Mouse (Mus musculus) urinary bladder, adult 18-20 months (tissue): Measurements from ENCODE around the gene Doc2b.
A peak's percentile ranks its signal among the peaks of the same experiment; 100 is the strongest.
"Not testable (repeated sequence)": the region's sequence is repeated elsewhere in the genome, so short reads cannot be mapped to it uniquely, and the experiment has no call there.

Experiments
- DNase-seq, 2 experiments: peaks; one replicate each; pipeline ENCODE4 v3.0.0; 2022; ENCODE audit warnings: low spot score in 2 of 2, mixed read lengths in 2 of 2

Gene Doc2b

DNA sequence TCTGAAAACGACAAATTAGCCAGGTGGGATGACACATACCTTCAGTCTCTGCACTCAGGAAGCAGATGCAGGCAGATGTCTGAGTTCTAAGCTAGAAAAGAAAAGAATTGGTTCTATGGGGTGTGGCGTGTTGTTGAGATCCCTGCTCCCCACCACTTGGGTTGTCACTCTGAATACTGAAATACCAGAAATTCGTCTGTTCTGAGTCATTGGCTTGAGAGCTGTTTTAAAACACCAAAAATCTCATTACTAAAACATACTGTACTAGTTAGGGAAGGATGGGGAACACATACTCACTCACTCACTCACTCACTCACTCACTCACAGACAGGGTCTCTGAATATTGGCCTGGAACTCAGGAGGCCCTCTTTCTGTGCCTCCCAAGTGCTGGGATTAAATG lies 58.9 kb downstream of the Doc2b start:
- no peak for DNase-seq

DNA sequence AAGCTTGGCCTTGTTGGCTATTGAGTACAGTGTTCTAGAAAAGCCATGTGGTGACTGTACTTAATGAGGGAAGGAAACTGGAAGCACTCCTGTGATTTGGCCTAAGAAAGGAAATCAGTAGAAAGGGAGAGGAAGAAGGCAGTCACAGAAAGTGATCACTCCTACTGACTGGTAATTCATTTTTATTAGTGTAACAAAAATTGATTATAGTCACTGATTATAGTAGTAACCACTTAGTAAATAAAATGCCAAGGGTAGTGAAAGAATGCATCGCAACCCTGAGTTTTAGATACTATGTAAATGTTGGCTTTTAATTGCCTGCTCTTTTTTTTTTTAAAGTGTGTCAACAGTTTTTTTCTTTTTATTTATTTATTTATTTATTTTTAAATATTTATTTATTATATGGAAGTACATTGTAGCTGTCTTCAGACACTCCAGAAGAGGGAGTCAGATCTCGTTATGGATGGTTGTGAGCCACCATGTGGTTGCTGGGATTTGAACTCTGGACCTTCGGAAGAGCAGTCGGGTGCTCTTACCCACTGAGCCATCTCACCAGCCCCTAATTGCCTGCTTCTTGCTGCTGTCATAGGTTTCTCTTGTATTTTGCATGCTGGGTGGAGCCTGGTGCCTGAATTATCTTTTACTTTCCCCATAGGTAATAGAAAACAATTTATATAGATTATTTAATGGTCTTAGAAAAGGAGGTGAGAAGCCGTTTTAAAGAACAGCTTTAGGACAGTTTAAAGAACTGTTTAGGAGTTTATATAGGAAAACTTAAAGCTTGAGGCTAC lies 60.2 kb downstream of the Doc2b start:
- no peak for DNase-seq

DNA sequence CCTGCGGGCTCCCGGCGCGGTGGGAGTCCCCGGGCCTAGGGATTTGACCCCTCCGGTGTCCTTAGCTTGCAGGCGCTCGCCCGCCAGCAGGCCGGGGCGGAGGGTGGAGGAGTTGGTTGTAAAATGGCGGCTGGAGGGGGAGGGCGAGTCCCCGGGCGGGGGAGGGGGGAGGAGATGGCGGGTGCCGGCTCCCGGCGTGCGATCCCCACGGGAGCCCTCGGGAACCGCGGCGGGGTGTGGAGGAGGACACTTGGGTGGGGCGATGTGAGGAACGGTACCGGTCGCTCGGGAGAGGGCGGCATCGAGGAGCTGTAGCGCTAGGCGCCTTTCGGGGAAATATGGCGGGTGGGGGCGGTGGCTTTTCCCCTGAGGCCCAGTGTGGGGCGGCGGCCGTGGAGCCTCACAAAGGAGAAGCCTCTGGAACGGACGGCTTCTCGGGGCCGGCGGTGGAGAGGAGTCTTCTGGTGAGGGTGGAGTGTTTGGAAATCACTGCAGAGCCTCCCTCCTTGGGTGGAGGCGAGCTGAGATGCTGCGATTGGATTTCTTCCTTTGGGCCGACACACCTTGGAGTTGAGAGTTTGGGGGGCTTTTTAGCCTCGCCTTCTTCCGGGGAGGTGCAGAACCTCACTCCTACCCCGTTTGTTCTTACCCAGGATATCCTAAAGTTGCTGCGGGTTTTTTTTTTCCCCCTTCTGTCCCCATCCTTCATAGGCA lies 62.5 kb downstream of the Doc2b start:
- DNase-seq = peak in 1 of 2 experiments; percentile 73

DNA sequence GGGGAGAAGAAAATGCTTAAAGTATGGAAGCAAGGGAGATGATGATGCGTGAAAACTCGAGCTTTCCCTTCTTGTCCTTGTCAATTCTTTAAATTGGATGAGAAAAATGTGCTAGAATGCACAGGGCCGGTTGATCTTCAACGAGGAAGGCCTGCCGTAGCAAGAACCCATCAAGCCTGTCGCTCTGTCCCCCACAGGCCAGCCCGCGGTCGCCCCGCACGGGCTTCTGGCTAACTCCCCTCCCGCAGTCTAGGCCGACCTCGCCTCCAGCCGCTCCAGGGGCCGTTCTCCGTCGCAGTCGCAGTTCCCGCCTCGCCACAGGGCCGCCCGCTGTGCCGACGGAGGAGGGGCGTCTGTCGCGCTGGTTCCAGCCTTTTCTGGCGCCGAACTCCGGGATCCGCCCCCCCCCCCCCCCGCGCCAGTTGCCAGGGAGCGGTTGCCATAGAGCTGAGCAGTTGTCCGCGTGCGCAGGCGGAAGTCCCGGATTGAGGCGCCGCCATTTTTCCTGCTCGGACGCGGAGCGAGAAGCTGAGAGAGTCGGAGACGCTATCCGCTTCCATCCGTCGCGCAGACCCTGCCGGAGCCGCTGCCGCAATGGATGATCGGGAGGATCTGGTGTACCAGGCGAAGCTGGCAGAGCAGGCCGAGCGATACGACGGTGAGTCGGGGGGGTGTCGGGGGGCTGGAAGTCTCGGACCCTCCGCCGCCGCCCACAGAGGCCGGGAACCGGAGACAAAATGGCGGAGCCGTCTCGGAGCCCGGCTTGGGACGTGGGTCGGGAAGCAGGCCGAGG lies 63.2 kb downstream of the Doc2b start, which contains the start of gene Ywhae:
Ywhae (plus strand) TSS at position 436 of the 793 bp plus-strand sequence.
- DNase-seq = peak; percentile 86 to 88

DNA sequence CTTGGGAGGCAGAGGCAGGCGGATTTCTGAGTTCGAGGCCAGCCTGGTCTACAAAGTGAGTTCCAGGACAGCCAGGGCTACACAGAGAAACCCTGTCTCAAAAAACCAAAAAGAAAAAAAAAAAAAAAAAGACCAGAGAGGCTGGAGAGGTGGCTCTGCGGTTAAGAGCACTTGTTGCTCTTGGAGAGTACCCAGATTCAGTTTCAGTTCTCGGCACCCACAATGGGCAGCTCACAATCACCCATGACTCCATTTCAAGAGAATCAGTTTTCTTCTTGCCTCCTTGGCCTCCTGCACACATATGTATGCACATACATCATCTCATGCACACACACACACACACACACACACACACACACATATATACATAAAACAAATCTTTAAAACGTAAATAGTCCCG lies 68.2 kb downstream of the Doc2b start:
- DNase-seq = not testable (repeated sequence)

DNA sequence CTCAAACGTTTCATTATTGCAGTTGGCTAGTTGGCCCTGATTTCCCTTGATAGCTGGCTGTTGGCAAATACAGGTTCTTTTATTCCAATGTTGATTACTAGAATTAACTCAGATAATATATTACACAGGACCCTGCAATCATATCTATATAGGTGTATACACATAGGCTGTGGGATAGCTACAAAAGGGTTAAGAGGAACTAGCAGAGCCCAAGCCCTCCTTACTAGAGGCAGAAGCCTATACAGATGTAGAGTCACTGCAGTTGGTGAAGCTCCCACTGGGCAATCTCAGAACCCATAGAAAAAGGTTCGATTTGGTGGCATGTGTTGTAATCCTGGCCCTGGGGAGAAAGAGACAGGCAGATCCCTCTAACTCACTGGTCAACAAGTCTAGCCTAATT lies 68.7 kb downstream of the Doc2b start:
- DNase-seq = no peak

DNA sequence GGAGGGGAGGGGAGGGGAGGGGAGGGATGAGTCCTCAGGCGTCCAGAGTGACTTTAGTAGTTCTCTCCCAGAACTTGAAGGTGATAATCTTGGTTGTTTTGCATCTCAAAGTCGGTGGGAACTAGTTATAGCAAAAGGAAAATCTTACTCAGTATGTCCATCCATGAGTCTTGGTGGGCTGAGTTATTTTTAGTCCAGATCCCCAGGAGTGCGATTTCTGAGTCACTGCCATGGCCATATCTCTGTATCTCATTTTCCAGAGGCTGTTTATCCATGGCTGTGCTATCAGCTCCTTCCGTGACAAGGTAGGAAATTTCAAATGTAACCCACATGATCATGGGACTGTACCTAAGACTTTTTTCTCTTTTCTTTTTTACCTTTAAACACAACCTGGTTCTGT lies 73.5 kb downstream of the Doc2b start:
- no peak for DNase-seq
